Mouse (Mus musculus) frontal cortex, postnatal 14 days (tissue): ENCODE data around the gene Nrap.

Experiments
- DNase-seq, 2 experiments: peaks; one replicate each; pipeline ENCODE4 v3.0.0; 2022; ENCODE audit warnings: low spot score in 2 of 2

Nrap gene

GRCm38 (mm10) chr19:56396669-56397621 is 7.1 kb upstream of the Nrap start, which contains the start of gene Casp7:
Gene Casp7 (plus strand): TSS chr19:56397129.
- DNase-seq = peak in 1 of 2 experiments; percentile 18

GRCm38 (mm10) chr19:56396227-56396626 is 6.4 kb upstream of the Nrap start:
- no peak for DNase-seq

- DNase-seq = no peak
These were observed 5.5 kb upstream of the Nrap start for GRCm38 (mm10) chr19:56395183-56395935.

DNA sequence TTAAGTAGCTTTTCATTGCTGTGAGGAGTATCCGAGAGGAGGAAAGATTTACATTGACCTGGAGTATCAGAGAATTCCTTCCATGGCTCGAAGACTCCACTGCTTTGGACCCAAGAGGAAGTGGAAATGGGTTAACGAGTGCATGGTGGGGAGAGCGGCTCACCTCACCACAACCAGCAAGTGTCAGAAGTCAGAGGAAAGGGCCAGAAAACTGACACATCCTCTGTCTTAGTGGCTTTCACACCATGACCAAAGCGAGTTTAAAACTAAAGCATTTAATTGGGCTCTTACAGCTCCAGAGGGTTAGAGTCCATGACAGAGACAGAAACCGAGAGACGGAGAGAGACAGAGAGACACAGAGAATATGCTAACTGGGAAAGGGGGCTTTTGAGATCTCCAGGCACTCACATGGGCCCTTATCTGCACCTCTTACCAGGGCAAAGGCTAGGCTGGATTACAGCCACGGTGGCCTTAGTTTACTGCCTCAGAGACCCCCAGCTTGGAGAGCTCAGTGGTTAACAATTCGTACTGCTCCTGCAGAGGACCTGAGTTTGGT is 3.6 kb upstream of the Nrap start:
- DNase-seq = no peak

DNA sequence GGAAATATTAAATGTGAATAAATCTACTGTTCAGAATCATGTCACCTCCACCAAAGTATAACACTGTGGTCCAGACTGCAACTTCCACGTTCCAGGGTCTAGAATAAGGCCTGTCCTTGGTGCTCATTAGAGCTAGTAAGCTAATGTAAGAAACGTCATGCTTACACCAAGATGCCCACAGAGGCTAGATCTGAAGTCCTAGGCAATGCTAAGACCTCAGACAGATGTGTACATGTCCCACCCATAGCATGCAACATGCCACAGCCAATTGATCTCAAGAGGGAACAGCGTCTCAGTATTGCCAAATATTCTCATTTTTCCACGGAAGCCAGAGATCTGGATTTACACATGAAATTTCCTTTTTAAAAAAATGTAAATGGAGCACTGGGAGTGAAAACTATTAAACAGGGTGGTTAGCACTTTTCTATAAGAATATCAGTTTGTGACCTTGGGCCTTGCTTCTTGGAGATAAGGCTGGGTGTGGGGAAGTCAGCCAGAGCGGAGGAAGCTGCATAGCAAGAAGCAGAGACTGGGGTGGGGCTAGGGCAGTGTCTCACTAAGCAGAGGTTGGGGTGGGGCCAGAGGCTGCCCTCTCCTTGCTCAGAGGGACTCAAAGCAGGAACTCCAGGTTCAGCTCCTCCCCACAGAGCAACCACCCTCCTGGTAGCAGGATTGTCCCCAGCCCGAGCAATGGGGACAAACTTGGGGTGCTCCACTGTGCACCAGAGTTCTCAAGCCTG is 1.6 kb upstream of the Nrap start:
- no peak for DNase-seq

- no peak for DNase-seq
These were observed 661 bp downstream of the Nrap start for GRCm38 (mm10) chr19:56389176-56389575.

- no peak for DNase-seq
These were observed 2.0 kb downstream of the Nrap start for GRCm38 (mm10) chr19:56387726-56388302.

DNA sequence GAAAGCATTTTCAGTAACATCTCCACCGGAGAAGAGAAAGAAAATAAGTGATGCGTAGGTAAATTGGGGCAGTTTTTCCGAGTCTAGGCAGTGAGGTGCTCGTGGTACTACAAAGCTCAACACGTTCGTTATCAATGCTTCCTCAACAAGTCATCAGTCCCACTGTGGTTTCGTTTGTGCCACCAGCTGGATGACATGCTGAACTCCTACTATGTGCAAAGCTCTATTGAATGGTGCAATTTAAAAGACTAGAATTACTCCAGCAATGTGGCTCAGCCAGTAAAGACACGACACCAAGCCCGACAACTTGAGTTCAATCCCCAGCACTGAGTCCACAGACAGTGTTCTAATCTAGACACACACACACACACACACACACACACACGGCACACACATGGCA is 3.7 kb downstream of the Nrap start:
- no peak for DNase-seq

GRCm38 (mm10) chr19:56385546-56385945 is 4.3 kb downstream of the Nrap start:
- DNase-seq = no peak

DNA sequence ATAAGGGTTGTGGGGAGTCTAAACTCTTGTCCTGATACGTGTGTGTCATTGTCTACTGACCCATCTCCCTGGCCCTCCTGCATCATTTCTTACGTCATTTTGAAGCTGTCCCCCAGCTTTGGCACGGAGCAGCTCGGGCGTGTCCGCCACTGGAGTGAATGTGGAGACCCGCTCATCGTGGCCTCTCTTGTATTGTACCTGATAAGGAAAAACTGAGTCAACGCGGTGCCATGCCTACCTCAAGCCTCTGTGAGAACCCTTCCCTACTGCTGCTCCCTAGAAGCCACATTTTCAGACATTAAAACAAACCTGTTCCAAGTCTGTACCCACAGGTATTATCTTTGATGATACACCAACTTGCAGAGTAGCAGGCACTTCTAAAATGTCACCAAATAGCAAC is 8.4 kb downstream of the Nrap start:
- no peak for DNase-seq

DNA sequence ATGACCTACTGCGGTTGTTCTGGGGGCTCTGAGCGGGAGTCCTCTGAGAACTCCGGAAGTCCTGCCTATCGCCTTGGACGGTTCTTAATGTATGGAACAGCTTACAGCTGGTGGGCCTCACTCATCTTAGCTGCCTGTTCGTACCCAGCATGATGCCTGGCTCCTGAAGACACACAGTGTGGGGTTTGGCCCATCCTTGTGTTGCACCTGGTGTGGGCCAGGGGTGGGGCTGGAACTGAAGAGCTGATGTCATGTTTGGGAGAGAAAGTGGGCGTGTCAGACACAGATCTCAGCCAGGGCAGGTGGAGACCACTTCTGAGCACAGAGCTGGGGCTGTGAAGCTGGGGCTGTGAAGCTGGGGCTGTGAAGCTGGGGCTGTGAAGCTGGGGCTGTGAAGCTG is 9.5 kb downstream of the Nrap start:
- no peak for DNase-seq

DNA sequence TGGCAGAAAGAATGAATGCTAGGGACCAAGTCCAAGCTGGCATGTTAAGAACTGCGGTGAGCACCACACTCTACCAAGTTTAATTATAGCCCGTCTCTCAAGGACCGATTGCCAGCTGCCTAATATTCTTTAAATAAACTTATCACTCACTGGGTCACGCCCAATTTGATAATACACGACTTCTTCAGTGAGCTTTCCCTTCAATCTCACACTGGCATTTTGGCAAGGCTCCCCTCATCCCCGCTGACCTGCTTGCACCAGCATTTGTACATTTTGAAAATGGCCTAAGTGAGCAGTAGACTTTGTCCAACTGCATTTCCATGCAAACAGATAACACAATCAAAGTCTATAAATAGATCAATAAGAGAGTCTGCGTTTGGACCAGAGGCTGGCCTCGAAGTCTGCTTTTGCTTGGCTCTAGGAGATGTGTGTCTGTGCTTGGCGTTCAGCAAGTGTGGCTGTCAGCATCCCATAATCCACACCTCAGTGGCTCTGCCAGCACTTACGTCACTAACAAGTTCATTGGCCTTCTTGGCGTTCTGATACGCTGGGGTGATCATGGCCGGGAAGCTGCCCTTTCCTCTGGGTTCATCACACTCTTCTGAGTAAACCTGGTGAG is 11.2 kb downstream of the Nrap start:
- no peak for DNase-seq

DNA sequence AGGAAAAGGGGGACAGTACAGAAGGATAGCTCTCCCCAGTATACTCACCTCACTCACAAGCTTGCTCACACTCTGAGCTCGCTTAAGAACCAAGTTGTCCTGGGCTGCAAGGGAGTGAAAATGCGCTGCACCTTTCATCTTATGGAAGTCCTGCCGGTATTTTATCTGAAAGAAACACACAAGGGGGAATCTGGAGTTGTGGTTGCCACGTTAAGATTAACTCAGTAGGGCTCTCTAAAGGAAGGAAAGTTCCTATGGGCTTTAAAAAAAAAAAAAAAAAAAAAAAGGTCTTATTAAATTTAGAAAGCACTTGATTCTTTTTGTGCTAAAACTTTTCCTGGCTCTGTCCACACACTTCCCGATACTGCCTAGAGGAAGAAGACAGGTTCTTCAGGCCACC is 11.8 kb downstream of the Nrap start:
- DNase-seq = no peak

- no peak for DNase-seq
These were observed 15.8 kb downstream of the Nrap start for GRCm38 (mm10) chr19:56374011-56374410.

DNA sequence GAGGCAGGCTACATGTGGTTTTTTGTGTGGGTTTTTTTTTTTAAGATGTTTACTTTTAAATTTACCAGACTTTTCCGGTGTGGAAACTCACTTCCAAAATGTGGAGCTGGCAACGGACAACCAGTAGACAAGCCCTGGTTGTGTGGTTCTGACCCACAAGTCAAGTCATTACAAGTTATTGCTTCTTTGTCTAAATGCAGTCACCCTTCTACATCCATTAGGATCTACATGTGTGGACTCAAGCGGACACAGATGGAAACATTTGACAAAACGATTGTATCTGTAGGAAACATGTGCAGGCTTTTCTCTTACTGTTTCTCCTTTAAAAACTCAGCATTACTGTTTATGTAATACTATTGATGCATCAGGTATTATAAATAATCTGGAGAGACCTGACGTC is 16.6 kb downstream of the Nrap start:
- no peak for DNase-seq

DNA sequence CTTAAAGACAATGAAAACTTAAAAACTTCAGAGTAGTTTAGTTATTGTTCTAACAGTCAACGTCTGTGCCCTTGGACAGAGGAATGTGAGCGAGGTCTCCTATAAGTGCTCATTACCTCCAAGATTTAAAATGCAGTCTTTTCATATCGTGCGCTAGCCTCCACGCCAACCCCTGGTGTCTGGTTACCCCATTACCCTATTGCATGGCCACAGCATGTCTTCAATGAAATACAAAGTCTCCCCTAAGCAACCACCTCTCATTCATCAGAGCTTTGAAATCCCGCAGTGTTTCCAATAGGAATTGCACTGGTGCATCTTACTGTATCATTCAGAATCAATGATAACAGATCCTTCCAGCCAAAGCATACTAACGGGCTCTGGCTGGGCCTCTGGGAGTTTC is 17.6 kb downstream of the Nrap start:
- DNase-seq = no peak

DNA sequence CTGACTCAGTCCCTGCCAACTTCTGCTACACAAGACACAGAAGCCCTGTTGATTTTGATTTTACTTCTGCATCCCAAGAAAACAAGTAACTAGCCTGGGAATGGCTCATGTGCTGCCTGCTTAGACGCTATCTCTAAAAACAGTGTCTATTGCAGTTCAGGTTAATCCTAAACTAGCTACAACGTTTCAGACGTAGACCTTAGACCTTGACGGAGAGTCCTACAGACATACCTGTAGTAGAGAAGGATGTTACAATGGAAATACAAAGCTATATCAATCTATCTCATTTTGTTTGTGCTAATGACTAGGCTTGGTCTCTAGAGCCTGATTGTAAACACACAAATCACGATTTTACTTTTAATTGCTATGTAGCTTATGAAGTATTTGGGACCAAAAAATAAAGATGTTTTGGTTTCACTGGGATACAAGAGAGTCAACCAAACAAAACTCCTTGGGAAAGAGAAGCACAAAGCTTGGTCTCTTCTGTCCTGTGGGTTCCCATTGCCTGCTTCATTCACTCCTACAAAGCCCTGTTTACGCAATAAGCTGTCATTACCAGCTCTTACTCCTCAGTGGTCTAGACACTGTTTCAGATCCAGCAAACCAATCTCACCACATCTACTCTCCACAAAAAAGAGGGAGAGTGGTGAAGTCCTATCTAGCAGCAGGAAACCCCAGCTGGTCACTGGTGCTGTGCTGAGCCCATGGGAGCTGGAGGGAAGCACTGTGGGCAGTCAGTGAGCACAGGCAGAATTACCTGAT is 19.3 kb downstream of the Nrap start:
- no peak for DNase-seq

DNA sequence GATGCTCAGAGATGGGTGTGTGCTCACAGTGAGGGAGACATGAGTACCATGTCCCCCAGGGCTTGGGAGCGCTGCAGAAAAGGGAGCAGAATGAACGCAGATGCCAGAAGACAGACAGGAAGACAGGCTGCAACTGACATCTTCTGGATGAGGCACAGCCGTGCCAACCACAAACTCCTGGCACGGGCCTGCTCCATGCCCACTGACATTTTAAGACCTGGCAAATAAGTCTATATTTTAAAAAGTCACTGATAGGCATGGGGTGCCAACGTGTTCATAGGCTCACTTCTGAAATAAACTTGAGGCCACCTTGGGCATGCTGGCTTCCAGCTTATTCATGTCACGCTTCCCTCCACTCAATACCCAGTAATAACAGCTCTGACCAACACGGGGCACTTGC is 20.9 kb downstream of the Nrap start:
- no peak for DNase-seq

GRCm38 (mm10) chr19:56367778-56368177 is 22.1 kb downstream of the Nrap start:
- DNase-seq = no peak

DNA sequence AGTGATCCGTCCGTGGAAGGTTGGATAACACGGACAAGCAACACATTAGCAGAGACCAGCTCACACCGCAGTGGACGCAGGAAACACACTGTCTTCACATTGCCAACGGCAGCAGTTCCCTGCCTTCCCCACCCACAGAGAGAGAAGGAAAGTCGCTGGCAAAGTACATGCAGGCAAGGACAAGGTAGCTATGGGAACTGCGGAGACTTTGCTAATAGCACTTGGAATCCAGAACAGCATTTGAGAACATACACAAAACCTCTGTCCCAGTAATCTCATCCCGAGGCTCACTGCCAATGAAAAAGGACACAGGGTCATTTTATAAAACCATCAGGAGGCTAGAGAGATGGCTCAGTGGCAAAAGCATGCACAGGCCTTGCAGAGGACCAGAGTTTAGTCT is 23.2 kb downstream of the Nrap start:
- DNase-seq = no peak
